Mouse (Mus musculus) mouse embryonic stem cell (cell line): ENCODE results near the gene Sgcd.

Source experiments
- in situ Hi-C, 2 experiments: fragments of 300-500 bp; cut with MboI; formaldehyde crosslinking; loops; 1 replicate in 1 of 2; 3 replicates in 1 of 2; pipeline ENCODE4 v1.14.3; 2019 to 2020; ENCODE audit warnings: low sequenced_read_pairs in 2 of 2, low pct_unique_long_range_greater_than_20kb in 1 of 2, mixed read lengths in 1 of 2; ENCODE audit not compliant: unreplicated experiment in 1 of 2

Sgcd gene

GRCm38 (mm10) chr11:46939311-46939710 is 1049.5 kb downstream of the Sgcd start:
- in situ Hi-C loops: no loop called here

GRCm38 (mm10) chr11:46924946-46925345 is 1063.8 kb downstream of the Sgcd start:
- in situ Hi-C loops: no loop called here

GRCm38 (mm10) chr11:46920244-46920643 is 1068.5 kb downstream of the Sgcd start:
- in situ Hi-C loops: no loop called here

- in situ Hi-C loops: no loop called here
These were observed 1076.0 kb downstream of the Sgcd start for GRCm38 (mm10) chr11:46912656-46913237.

GRCm38 (mm10) chr11:46904281-46904680 is 1084.5 kb downstream of the Sgcd start:
- in situ Hi-C loops: no loop called here

- in situ Hi-C loops: no loop called here
These were observed 1099.7 kb downstream of the Sgcd start for GRCm38 (mm10) chr11:46889093-46889492.

- in situ Hi-C loops: no loop called here
These were observed 1106.3 kb downstream of the Sgcd start for GRCm38 (mm10) chr11:46882456-46882855.

GRCm38 (mm10) chr11:46875774-46876173 is 1113.0 kb downstream of the Sgcd start:
- in situ Hi-C loops: no loop called here

- in situ Hi-C loops: no loop called here
These were observed 1120.2 kb downstream of the Sgcd start for GRCm38 (mm10) chr11:46868594-46868993.

GRCm38 (mm10) chr11:46864809-46865208 is 1124.0 kb downstream of the Sgcd start:
- in situ Hi-C loops: no loop called here

GRCm38 (mm10) chr11:46848221-46848971 is 1140.4 kb downstream of the Sgcd start:
- in situ Hi-C loops: no loop called here

GRCm38 (mm10) chr11:46847827-46848220 is 1140.9 kb downstream of the Sgcd start:
- in situ Hi-C loops: no loop called here

- in situ Hi-C loops: no loop called here
These were observed 1142.1 kb downstream of the Sgcd start for GRCm38 (mm10) chr11:46846661-46847060.
